Mouse (Mus musculus) embryonic fibroblast, embryonic 13.5 days (primary cell): ENCODE data around the gene Disp3.

Experiments
- CTCF ChIP-seq: IDR thresholded peaks from 2 replicates; pipeline ENCODE4 v1.5.1; 2011; ENCODE audit warnings: mild to moderate bottlenecking, control low read depth, low read length, moderate library complexity, borderline replicate concordance; ENCODE audit not compliant: insufficient read depth
- POLR2A ChIP-seq: IDR thresholded peaks from 2 replicates; pipeline ENCODE4 v1.6.1; 2011; ENCODE audit warnings: low read depth, mild to moderate bottlenecking, control low read depth, low read length, moderate library complexity

DNA sequence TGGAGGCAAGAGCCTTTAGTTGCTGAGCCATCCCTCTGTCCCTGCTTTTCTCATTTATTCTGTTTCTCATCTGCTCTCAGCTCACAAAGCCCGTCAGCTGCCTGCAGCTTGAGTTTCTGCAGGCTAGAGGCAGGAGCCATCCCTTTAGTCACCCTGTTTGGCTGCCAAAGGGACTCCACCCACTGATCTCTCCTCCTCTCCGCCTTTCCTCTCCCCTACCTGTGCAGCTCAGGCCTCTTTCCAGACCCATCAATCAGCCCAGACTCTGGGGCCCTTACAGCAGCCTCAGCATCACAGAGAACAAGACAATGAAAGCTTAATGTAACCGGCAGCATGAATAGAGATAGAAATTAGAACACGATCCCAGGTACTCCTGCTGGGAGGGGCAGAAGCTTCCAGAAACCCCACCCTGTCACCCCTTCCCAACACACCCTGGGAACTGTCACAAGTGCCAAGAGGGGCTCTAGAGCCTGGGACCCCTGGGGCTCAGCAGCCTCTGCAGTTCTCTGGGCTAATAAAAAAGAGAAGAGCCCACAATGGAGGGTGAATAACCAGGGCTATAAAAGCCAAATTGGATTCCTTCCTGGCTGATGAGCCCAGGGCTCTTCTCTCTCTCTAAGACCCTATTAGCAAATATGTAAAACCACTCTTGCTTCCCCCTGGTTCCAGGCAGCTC is 10.8 kb downstream of the Disp3 start:
- TF ChIP-seq CTCF (no peak), POLR2A (no peak)
